Mouse (Mus musculus) embryonic fibroblast, embryonic 13.5 days (primary cell): Measurements from ENCODE around the gene Arhgap6.

Experiments used
- CTCF ChIP-seq: IDR thresholded peaks from 2 replicates; pipeline ENCODE4 v1.5.1; 2011; ENCODE audit warnings: mild to moderate bottlenecking, control low read depth, low read length, moderate library complexity, borderline replicate concordance; ENCODE audit not compliant: insufficient read depth
- POLR2A ChIP-seq: IDR thresholded peaks from 2 replicates; pipeline ENCODE4 v1.6.1; 2011; ENCODE audit warnings: low read depth, mild to moderate bottlenecking, control low read depth, low read length, moderate library complexity

DNA sequence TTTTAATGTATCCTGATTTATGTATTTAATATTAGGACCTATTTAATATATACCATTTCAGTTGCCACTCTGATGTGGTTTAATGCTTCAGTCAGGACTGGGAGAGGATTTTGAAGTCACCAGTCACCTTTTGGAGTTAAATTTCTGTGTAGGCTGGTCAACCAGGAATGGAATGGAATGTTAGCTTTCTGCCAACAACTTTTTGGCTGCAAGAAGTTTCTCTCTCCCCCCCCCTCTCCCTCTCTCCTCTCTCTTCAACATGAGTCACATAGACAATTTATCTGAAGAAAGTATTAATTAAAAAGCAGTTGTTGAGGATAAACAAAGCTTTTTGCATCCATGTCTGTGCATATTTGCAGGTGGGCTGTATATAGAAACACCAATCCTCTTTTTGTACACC is 217.8 kb downstream of the Arhgap6 start:
- no peak for TF ChIP-seq CTCF
- TF ChIP-seq POLR2A, result no peak
